In genomic region chr11:60412173-60412572, GRCm38 (mm10) we compare ENCODE assay signal across 8 mouse cellular contexts. TPM values are rescaled to one million over a fixed set of nuclear protein-coding genes. Genes with fewer than 3 reads are reported as not detected.
DNase-seq lines count a peak whose midpoint lies in the region; ATAC-seq and TF ChIP-seq lines count a peak whose summit lies in the region.

No protein-coding gene starts in this region.

- no peak for TF ChIP-seq EP300 in stomach, postnatal 0 days (optimal IDR thresholded peaks at IDR 0.05)

- H3K4me3 ChIP-seq in cortical plate, adult 2 months (ENCODE audit: insufficient read depth, low read length), result no peak overlapping the region
- no peak overlapping the region for H3K4me3 ChIP-seq in lung, embryonic 14.5 days (ENCODE audit: low read depth, low read length)
- H3K4me3 ChIP-seq in stomach, postnatal 0 days (ENCODE audit: low read depth, low read length), result no peak overlapping the region

- TF ChIP-seq POLR2A in cortical plate, adult 2 months (IDR thresholded peaks at IDR 0.05; ENCODE audit: extremely low read depth, insufficient read depth, low read length), result no peak

- TF ChIP-seq CTCF in cortical plate, adult 2 months (IDR thresholded peaks at IDR 0.05; ENCODE audit: extremely low read depth, insufficient read depth, low read length), result 0 out of 2 replicates have a peak, but pooled peaks have one; percentile 11
- TF ChIP-seq CTCF in lung, embryonic 14.5 days (IDR thresholded peaks at IDR 0.05; ENCODE audit: low read depth), result peak; percentile 68
- TF ChIP-seq CTCF in stomach, postnatal 0 days (IDR thresholded peaks at IDR 0.05; ENCODE audit: low read depth), result peak; percentile 86

- no peak overlapping the region for H3K4me2 ChIP-seq in lung, embryonic 14.5 days
- H3K4me2 ChIP-seq in stomach, postnatal 0 days (replicated peaks; ENCODE audit: low read depth), result no peak overlapping the region

- no peak overlapping the region for H3K27ac ChIP-seq in cortical plate, adult 2 months (ENCODE audit: insufficient read depth, low read length)
- no peak overlapping the region for H3K27ac ChIP-seq in lung, embryonic 14.5 days (ENCODE audit: low read depth)
- H3K27ac ChIP-seq in stomach, postnatal 0 days (replicated peaks), result no peak overlapping the region

- H3K36me3 ChIP-seq in lung, embryonic 14.5 days (ENCODE audit: insufficient read depth), result peaks cover 26% of the 10 kb centered on the region
- peaks cover 5% of the 10 kb centered on the region for H3K36me3 ChIP-seq in stomach, postnatal 0 days (ENCODE audit: control insufficient read depth, insufficient read depth, low read length)

- H3K27me3 ChIP-seq in lung, embryonic 14.5 days (ENCODE audit: insufficient read depth, low read length), result no peaks in the 10 kb centered on the region
- no peaks in the 10 kb centered on the region for H3K27me3 ChIP-seq in stomach, postnatal 0 days (ENCODE audit: control insufficient read depth, insufficient read depth, low read length)

- WGBS in lung, embryonic 14.5 days, result 5% methylated on average over 3 of the region's 3 CpGs
- WGBS in stomach, postnatal 0 days, result 7% methylated on average over 3 of the region's 3 CpGs

- peak; percentile 82 for DNase-seq in gastrocnemius, adult 18-20 months (ENCODE audit: low spot score)
- DNase-seq in gastrocnemius, postnatal 25 days, result no peak
- peak; percentile 18 for DNase-seq in 3134 (ENCODE audit: extremely low read depth, insufficient read length, low spot score)
- DNase-seq in T-cell, adult 2 months (ENCODE audit: low spot score), result peak; percentile 64
- peak; percentile 84 for DNase-seq in kidney, postnatal 10 days
- DNase-seq in lung, embryonic 14.5 days, result peak; percentile 95
- peak; percentile 44 for DNase-seq in stomach, postnatal 0 days (ENCODE audit: low spot score)

- H3K9ac ChIP-seq in lung, embryonic 14.5 days, result no peak overlapping the region
- H3K9ac ChIP-seq in stomach, postnatal 0 days (ENCODE audit: low read length), result no peak overlapping the region

- no peak for ATAC-seq in lung, embryonic 14.5 days (ENCODE audit: insufficient read depth)
- ATAC-seq in stomach, postnatal 0 days (ENCODE audit: low FRiP score, low TSS enrichment), result no peak

- H3K4me1 ChIP-seq in cortical plate, adult 2 months (ENCODE audit: control insufficient read depth, insufficient read depth, low read length), result peaks cover 4% of the 10 kb centered on the region
- H3K4me1 ChIP-seq in lung, embryonic 14.5 days (ENCODE audit: insufficient read depth), result 0 out of 2 replicates have a peak, but pooled peaks cover 4% of the 10 kb centered on the region
- H3K4me1 ChIP-seq in stomach, postnatal 0 days (replicated peaks; ENCODE audit: control insufficient read depth, insufficient read depth), result no peaks in the 10 kb centered on the region

- no peaks in the 10 kb centered on the region for H3K9me3 ChIP-seq in lung, embryonic 14.5 days (ENCODE audit: low read depth, low read length)
- H3K9me3 ChIP-seq in stomach, postnatal 0 days (ENCODE audit: control insufficient read depth, low read length), result no peaks in the 10 kb centered on the region

RNA-seq across cellular contexts. Expression of gene Gid4, which starts 4.8 kb away (rescaled TPM):
- total RNA-seq in gastrocnemius, adult 18-20 months (2021), result 10 to 100 TPM; 62.9 to 69.0 TPM
- 10 to 100 TPM; 45.2 to 50.9 TPM for total RNA-seq in gastrocnemius, postnatal 25 days (2021)
- polyA plus RNA-seq in cortical plate, adult 2 months (2012; rRNA removed), result 45.0 and 46.6 TPM in 2 replicates
- polyA plus RNA-seq in lung, embryonic 14.5 days (2014; fragmentation: Nextera tagmentation; extraction: Ambion mirVana), result 26.8 and 27.1 TPM in 2 replicates
- polyA plus RNA-seq in stomach, postnatal 0 days (2015; fragmentation: Nextera tagmentation; extraction: Ambion mirVana), result 10.9 and 12.0 TPM in 2 replicates

RNA-seq across cellular contexts. Expression of gene Atpaf2, which starts 6.1 kb away (rescaled TPM):
- 10 to 100 TPM; 27.5 to 28.0 TPM for total RNA-seq in gastrocnemius, adult 18-20 months (2021)
- 10 to 100 TPM; 27.0 to 31.1 TPM for total RNA-seq in gastrocnemius, postnatal 25 days (2021)
- polyA plus RNA-seq in cortical plate, adult 2 months (2012; rRNA removed), result 28.8 and 29.8 TPM in 2 replicates
- polyA plus RNA-seq in lung, embryonic 14.5 days (2014; fragmentation: Nextera tagmentation; extraction: Ambion mirVana), result 47.5 and 50.1 TPM in 2 replicates
- 30.5 and 30.7 TPM in 2 replicates for polyA plus RNA-seq in stomach, postnatal 0 days (2015; fragmentation: Nextera tagmentation; extraction: Ambion mirVana)

RNA-seq across cellular contexts. Expression of gene Drg2, which starts 42.2 kb away (rescaled TPM):
- 10 to 100 TPM; 23.0 to 25.1 TPM for total RNA-seq in gastrocnemius, adult 18-20 months (2021)
- total RNA-seq in gastrocnemius, postnatal 25 days (2021), result 10 to 100 TPM; 22.5 to 24.2 TPM
- polyA plus RNA-seq in cortical plate, adult 2 months (2012; rRNA removed), result 79.6 and 80.2 TPM in 2 replicates
- 105 and 109 TPM in 2 replicates for polyA plus RNA-seq in lung, embryonic 14.5 days (2014; fragmentation: Nextera tagmentation; extraction: Ambion mirVana)
- polyA plus RNA-seq in stomach, postnatal 0 days (2015; fragmentation: Nextera tagmentation; extraction: Ambion mirVana), result 47.2 and 50.2 TPM in 2 replicates

RNA-seq across cellular contexts. Expression of gene Myo15, which starts 57.0 kb away (rescaled TPM):
- total RNA-seq in gastrocnemius, adult 18-20 months (2021), result under 1 TPM in 1 of 2 experiments, not detected in 1; 0.05 TPM
- total RNA-seq in gastrocnemius, postnatal 25 days (2021), result under 1 TPM in 1 of 2 experiments, not detected in 1; 0.03 TPM
- polyA plus RNA-seq in cortical plate, adult 2 months (2012; rRNA removed), result 0.25 and 0.31 TPM in 2 replicates
- polyA plus RNA-seq in lung, embryonic 14.5 days (2014; fragmentation: Nextera tagmentation; extraction: Ambion mirVana), result 0.03 and 0.08 TPM in 2 replicates
- 0.02 and 0.08 TPM in 2 replicates for polyA plus RNA-seq in stomach, postnatal 0 days (2015; fragmentation: Nextera tagmentation; extraction: Ambion mirVana)

RNA-seq across cellular contexts. Expression of gene Drc3, which starts 59.0 kb away (rescaled TPM):
- total RNA-seq in gastrocnemius, adult 18-20 months (2021), result 1 to 10 TPM; 1.0 to 1.4 TPM
- under 1 TPM; 0.59 to 0.86 TPM for total RNA-seq in gastrocnemius, postnatal 25 days (2021)
- polyA plus RNA-seq in cortical plate, adult 2 months (2012; rRNA removed), result 14.2 and 17.3 TPM in 2 replicates
- polyA plus RNA-seq in lung, embryonic 14.5 days (2014; fragmentation: Nextera tagmentation; extraction: Ambion mirVana), result 2.8 and 3.4 TPM in 2 replicates
- 0.69 and 0.93 TPM in 2 replicates for polyA plus RNA-seq in stomach, postnatal 0 days (2015; fragmentation: Nextera tagmentation; extraction: Ambion mirVana)

Comparison
In these comparisons a context has a peak if more than half of its experiments do, and no peak if none do; other contexts are left out.
1. CTCF ChIP-seq: peak in every context shown above with its lines; median percentile 86 in stomach, postnatal 0 days; 68 in lung, embryonic 14.5 days; 11 in cortical plate, adult 2 months.